Mouse (Mus musculus): ENCODE measurements around the gene Nlgn1. TPM values are rescaled to one million over a fixed set of nuclear protein-coding genes. Genes with fewer than 3 reads are reported as not detected.

Gene Nlgn1
- polyA plus RNA-seq, 1 experiment from 2014 or later = 15.9 TPM

- DNase-seq (ENCODE audit: low spot score) (peak; percentile 25), ATAC-seq (peak; percentile 53; the same call in 1 of the 2 replicates)
- Histone ChIP-seq H3K9me3 (replicated peaks; ENCODE audit: control insufficient read depth, low read length) (no peaks in the 10 kb centered on the region), H3K27ac (ENCODE audit: low read depth, low read length) (no peak overlapping the region), H3K27me3 (replicated peaks; ENCODE audit: control insufficient read depth, insufficient read depth, low read length) (no peaks in the 10 kb centered on the region), H3K4me3 (ENCODE audit: low read depth, low read length) (no peak overlapping the region), H3K36me3 (ENCODE audit: control insufficient read depth, insufficient read depth, low read length) (no peaks in the 10 kb centered on the region), H3K4me1 (ENCODE audit: control insufficient read depth, insufficient read depth, low read length) (no peaks in the 10 kb centered on the region), H3K4me2 (ENCODE audit: low read length) (no peak overlapping the region), H3K9ac (ENCODE audit: low read length) (no peak overlapping the region)
- 80% methylated on average over 14 of the region's 14 CpGs for WGBS
Measured at GRCm38 (mm10) chr3:25658006-25658405, 674.3 kb downstream of the Nlgn1 start.

GRCm38 (mm10) chr3:25657074-25657473 lies 675.2 kb downstream of the Nlgn1 start:
- Histone ChIP-seq H3K27me3 (replicated peaks; ENCODE audit: control insufficient read depth, insufficient read depth, low read length) (no peaks in the 10 kb centered on the region), H3K9me3 (replicated peaks; ENCODE audit: control insufficient read depth, low read length) (no peaks in the 10 kb centered on the region), H3K4me1 (ENCODE audit: control insufficient read depth, insufficient read depth, low read length) (no peaks in the 10 kb centered on the region), H3K27ac (ENCODE audit: low read depth, low read length) (no peak overlapping the region), H3K9ac (ENCODE audit: low read length) (no peak overlapping the region), H3K4me2 (ENCODE audit: low read length) (no peak overlapping the region), H3K36me3 (ENCODE audit: control insufficient read depth, insufficient read depth, low read length) (no peaks in the 10 kb centered on the region), H3K4me3 (ENCODE audit: low read depth, low read length) (no peak overlapping the region)
- DNase-seq (ENCODE audit: low spot score) (peak; percentile 45), ATAC-seq (peak; percentile 54; the same call in 1 of the 2 replicates)
- WGBS = 68% methylated on average over 11 of the region's 11 CpGs

- Histone ChIP-seq H3K9me3 (replicated peaks; ENCODE audit: control insufficient read depth, low read length) (no peaks in the 10 kb centered on the region), H3K27ac (ENCODE audit: low read depth, low read length) (no peak overlapping the region), H3K9ac (ENCODE audit: low read length) (no peak overlapping the region), H3K36me3 (ENCODE audit: control insufficient read depth, insufficient read depth, low read length) (no peaks in the 10 kb centered on the region), H3K27me3 (replicated peaks; ENCODE audit: control insufficient read depth, insufficient read depth, low read length) (no peaks in the 10 kb centered on the region), H3K4me2 (ENCODE audit: low read length) (no peak overlapping the region), H3K4me3 (ENCODE audit: low read depth, low read length) (no peak overlapping the region), H3K4me1 (ENCODE audit: control insufficient read depth, insufficient read depth, low read length) (no peaks in the 10 kb centered on the region)
- WGBS = 76% methylated on average over 4 of the region's 4 CpGs
- peak; percentile 59 for DNase-seq (ENCODE audit: low spot score)
- peak; percentile 72 for ATAC-seq
Measured at GRCm38 (mm10) chr3:25653010-25653409, 679.2 kb downstream of the Nlgn1 start.

- WGBS = 19% methylated on average over 4 of the region's 4 CpGs
- H3K27me3 ChIP-seq (replicated peaks; ENCODE audit: control insufficient read depth, insufficient read depth, low read length) = no peaks in the 10 kb centered on the region
- ATAC-seq (peak; percentile 79), DNase-seq (ENCODE audit: low spot score) (peak; percentile 59)
- no peaks in the 10 kb centered on the region for H3K36me3 ChIP-seq (ENCODE audit: control insufficient read depth, insufficient read depth, low read length)
- no peak overlapping the region for H3K9ac ChIP-seq (ENCODE audit: low read length)
- H3K9me3 ChIP-seq (replicated peaks; ENCODE audit: control insufficient read depth, low read length) = no peaks in the 10 kb centered on the region
- H3K4me2 ChIP-seq (ENCODE audit: low read length) = no peak overlapping the region
- no peak overlapping the region for H3K4me3 ChIP-seq (ENCODE audit: low read depth, low read length)
- no peak overlapping the region for H3K27ac ChIP-seq (ENCODE audit: low read depth, low read length)
- H3K4me1 ChIP-seq (ENCODE audit: control insufficient read depth, insufficient read depth, low read length) = no peaks in the 10 kb centered on the region
Measured at GRCm38 (mm10) chr3:25645895-25646691, 686.2 kb downstream of the Nlgn1 start.

- Histone ChIP-seq H3K4me1 (ENCODE audit: control insufficient read depth, insufficient read depth, low read length) (no peaks in the 10 kb centered on the region), H3K27me3 (replicated peaks; ENCODE audit: control insufficient read depth, insufficient read depth, low read length) (no peaks in the 10 kb centered on the region), H3K9me3 (replicated peaks; ENCODE audit: control insufficient read depth, low read length) (no peaks in the 10 kb centered on the region), H3K9ac (ENCODE audit: low read length) (no peak overlapping the region), H3K4me3 (ENCODE audit: low read depth, low read length) (no peak overlapping the region), H3K4me2 (ENCODE audit: low read length) (no peak overlapping the region), H3K27ac (ENCODE audit: low read depth, low read length) (no peak overlapping the region), H3K36me3 (ENCODE audit: control insufficient read depth, insufficient read depth, low read length) (no peaks in the 10 kb centered on the region)
- ATAC-seq (no peak), DNase-seq (ENCODE audit: low spot score) (no peak)
- WGBS = 85% methylated on average over 2 of the region's 2 CpGs
Measured at GRCm38 (mm10) chr3:25629198-25629597, 703.1 kb downstream of the Nlgn1 start.

- Histone ChIP-seq H3K4me3 (ENCODE audit: low read depth, low read length) (no peak overlapping the region), H3K4me1 (ENCODE audit: control insufficient read depth, insufficient read depth, low read length) (no peaks in the 10 kb centered on the region), H3K27ac (ENCODE audit: low read depth, low read length) (no peak overlapping the region), H3K9ac (ENCODE audit: low read length) (no peak overlapping the region), H3K27me3 (replicated peaks; ENCODE audit: control insufficient read depth, insufficient read depth, low read length) (no peaks in the 10 kb centered on the region), H3K36me3 (ENCODE audit: control insufficient read depth, insufficient read depth, low read length) (no peaks in the 10 kb centered on the region), H3K4me2 (ENCODE audit: low read length) (no peak overlapping the region), H3K9me3 (replicated peaks; ENCODE audit: control insufficient read depth, low read length) (no peaks in the 10 kb centered on the region)
- no peak for ATAC-seq
- WGBS = 7% methylated on average over 1 of the region's 1 CpGs
- DNase-seq (ENCODE audit: low spot score) = peak; percentile 2
Measured at GRCm38 (mm10) chr3:25606597-25606996, 725.7 kb downstream of the Nlgn1 start.

GRCm38 (mm10) chr3:25597513-25597912 lies 734.7 kb downstream of the Nlgn1 start:
- DNase-seq (ENCODE audit: low spot score) = peak; percentile 74
- Histone ChIP-seq H3K27me3 (replicated peaks; ENCODE audit: control insufficient read depth, insufficient read depth, low read length) (no peaks in the 10 kb centered on the region), H3K36me3 (ENCODE audit: control insufficient read depth, insufficient read depth, low read length) (no peaks in the 10 kb centered on the region), H3K9ac (ENCODE audit: low read length) (no peak overlapping the region), H3K9me3 (replicated peaks; ENCODE audit: control insufficient read depth, low read length) (no peaks in the 10 kb centered on the region), H3K4me2 (ENCODE audit: low read length) (no peak overlapping the region), H3K27ac (ENCODE audit: low read depth, low read length) (no peak overlapping the region), H3K4me3 (ENCODE audit: low read depth, low read length) (no peak overlapping the region), H3K4me1 (ENCODE audit: control insufficient read depth, insufficient read depth, low read length) (no peaks in the 10 kb centered on the region; the same call in 1 of the 2 replicates)
- WGBS = 16% methylated on average over 5 of the region's 5 CpGs
- peak; percentile 87 for ATAC-seq

GRCm38 (mm10) chr3:25575526-25575925 lies 756.7 kb downstream of the Nlgn1 start:
- no peak overlapping the region for H3K9ac ChIP-seq (ENCODE audit: low read length)
- no peaks in the 10 kb centered on the region for H3K4me1 ChIP-seq (ENCODE audit: control insufficient read depth, insufficient read depth, low read length)
- no peak overlapping the region for H3K4me3 ChIP-seq (ENCODE audit: low read depth, low read length)
- no peak overlapping the region for H3K27ac ChIP-seq (ENCODE audit: low read depth, low read length)
- 54% methylated on average over 5 of the region's 5 CpGs for WGBS
- no peaks in the 10 kb centered on the region for H3K36me3 ChIP-seq (ENCODE audit: control insufficient read depth, insufficient read depth, low read length)
- H3K4me2 ChIP-seq (ENCODE audit: low read length) = no peak overlapping the region
- DNase-seq (ENCODE audit: low spot score) (no peak), ATAC-seq (no peak)
- H3K9me3 ChIP-seq (replicated peaks; ENCODE audit: control insufficient read depth, low read length) = no peaks in the 10 kb centered on the region
- H3K27me3 ChIP-seq (replicated peaks; ENCODE audit: control insufficient read depth, insufficient read depth, low read length) = no peaks in the 10 kb centered on the region

- Histone ChIP-seq H3K9ac (ENCODE audit: low read length) (no peak overlapping the region), H3K4me1 (ENCODE audit: control insufficient read depth, insufficient read depth, low read length) (no peaks in the 10 kb centered on the region), H3K36me3 (ENCODE audit: control insufficient read depth, insufficient read depth, low read length) (no peaks in the 10 kb centered on the region), H3K4me3 (ENCODE audit: low read depth, low read length) (no peak overlapping the region), H3K4me2 (ENCODE audit: low read length) (no peak overlapping the region), H3K27ac (ENCODE audit: low read depth, low read length) (no peak overlapping the region), H3K9me3 (replicated peaks; ENCODE audit: control insufficient read depth, low read length) (no peaks in the 10 kb centered on the region), H3K27me3 (replicated peaks; ENCODE audit: control insufficient read depth, insufficient read depth, low read length) (no peaks in the 10 kb centered on the region)
- ATAC-seq = no peak
- no peak for DNase-seq (ENCODE audit: low spot score)
- WGBS = 86% methylated on average over 3 of the region's 3 CpGs
Measured at GRCm38 (mm10) chr3:25574840-25575239, 757.4 kb downstream of the Nlgn1 start.

Data from forebrain, embryonic 14.5 days (tissue).